Mouse (Mus musculus): Measurements from ENCODE around the gene Il17d. TPM values are rescaled to one million over a fixed set of nuclear protein-coding genes. Genes with fewer than 3 reads are reported as not detected.

Gene Il17d
- total RNA-seq, 1 experiment from 2014 or later, result not detected

- 0 out of 2 replicates have a peak, but pooled peaks have one; percentile 21 for ATAC-seq (replicated peaks; ENCODE audit: low read depth, poor library complexity, severe bottlenecking)
Observed at GRCm38 (mm10) chr14:57576364-57577060, 51.9 kb downstream of the Il17d start.

GRCm38 (mm10) chr14:57591830-57592229 lies 67.3 kb downstream of the Il17d start:
- ATAC-seq (replicated peaks; ENCODE audit: low read depth, poor library complexity, severe bottlenecking), result no peak

Other genes with a start within 250 kb of the Il17d start
- gene Cryl1, start 126.2 kb upstream of the Il17d start, total RNA-seq (2017), result 11.8 and 12.1 TPM in 2 replicates
- 12.4 and 13.3 TPM in 2 replicates for gene Ift88, start 100.7 kb upstream of the Il17d start, total RNA-seq (2017)
- 16.7 and 18.1 TPM in 2 replicates for gene Eef1akmt1, start 46.8 kb downstream of the Il17d start, total RNA-seq (2017)
- gene Xpo4, start 140.7 kb downstream of the Il17d start, total RNA-seq (2017), result 41.1 and 54.8 TPM in 2 replicates
- not detected in 2 replicates for gene Gm49361, start 221.3 kb downstream of the Il17d start, total RNA-seq (2017)
- 7.8 and 9.0 TPM in 2 replicates for gene Lats2, start 233.6 kb downstream of the Il17d start, total RNA-seq (2017)